Mouse (Mus musculus): ENCODE data around the gene Pgpep1l. TPM values are rescaled to one million over a fixed set of nuclear protein-coding genes. Genes with fewer than 3 reads are reported as not detected.
"Not testable (repeated sequence)": the region's sequence is repeated elsewhere in the genome, so short reads cannot be mapped to it uniquely, and the experiment has no call there.

The Pgpep1l gene
- total and polyA plus RNA-seq, 2 experiments from 2014 or later, result 0.68 TPM; not detected in 1

DNA sequence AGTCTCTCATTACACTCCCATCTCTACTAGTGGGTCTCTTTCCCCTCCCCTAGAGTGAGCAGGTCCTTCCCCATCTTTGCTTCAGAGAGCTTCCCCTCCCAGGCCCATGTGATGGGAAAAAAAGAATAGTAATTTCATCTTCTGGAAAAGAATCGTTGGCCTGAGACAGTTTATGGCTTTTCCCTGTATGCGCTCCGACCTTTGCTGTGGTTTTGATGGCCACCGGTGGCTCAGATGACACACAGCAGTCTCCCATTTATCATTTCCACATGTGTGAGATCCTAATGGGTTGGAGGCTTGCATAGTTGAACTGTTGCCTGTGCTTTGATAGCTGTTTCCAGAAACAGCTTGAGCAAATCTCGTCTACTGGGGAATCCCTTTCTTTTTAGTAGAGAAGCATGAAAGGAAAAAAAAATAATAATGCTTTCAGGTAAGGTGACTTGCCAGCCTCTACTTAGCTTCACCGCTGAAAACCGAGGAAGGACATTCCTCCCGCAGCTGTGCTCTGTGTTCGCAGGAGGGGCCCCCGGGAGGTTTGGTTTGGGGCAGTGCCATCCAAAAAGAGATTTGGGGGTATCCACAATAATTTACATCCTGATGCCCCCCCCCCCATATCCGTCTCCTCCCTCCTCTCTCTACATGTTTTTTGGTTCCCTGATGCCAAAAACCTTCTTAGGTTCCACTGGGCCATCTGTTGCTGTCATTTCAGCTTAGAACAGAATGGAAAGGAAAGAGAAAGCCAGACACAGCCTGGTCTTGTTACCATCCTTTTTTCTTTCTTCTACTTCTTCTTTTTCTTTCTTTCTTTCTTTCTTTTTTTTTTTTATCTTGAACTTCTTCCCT lies 13.2 kb upstream of the Pgpep1l start:
- Histone ChIP-seq H3K4me2 (ENCODE audit: low read depth, low read length) (no peak overlapping the region), H3K4me1 (ENCODE audit: insufficient read depth, low read length) (peaks cover 13% of the 10 kb centered on the region), H3K36me3 (ENCODE audit: insufficient read depth, low read length) (no peaks in the 10 kb centered on the region), H3K9me3 (ENCODE audit: low read length) (no peaks in the 10 kb centered on the region), H3K27ac (no peak overlapping the region), H3K27me3 (ENCODE audit: insufficient read depth, low read length) (no peaks in the 10 kb centered on the region), H3K4me3 (ENCODE audit: low read length) (no peak overlapping the region), H3K9ac (replicated peaks; ENCODE audit: low read length) (no peak overlapping the region)
- DNase-seq (ENCODE audit: low spot score), result no peak
- no peak for TF ChIP-seq CTCF (IDR thresholded peaks at IDR 0.05; ENCODE audit: low read depth)
- 40% methylated on average over 11 of the region's 11 CpGs for WGBS
- no peak for ATAC-seq

- Histone ChIP-seq H3K9ac (replicated peaks; ENCODE audit: low read length) (no peak overlapping the region), H3K27ac (no peak overlapping the region), H3K27me3 (ENCODE audit: insufficient read depth, low read length) (no peaks in the 10 kb centered on the region), H3K4me3 (ENCODE audit: low read length) (peak overlapping the region; percentile 28), H3K4me1 (ENCODE audit: insufficient read depth, low read length) (peaks cover 13% of the 10 kb centered on the region), H3K4me2 (ENCODE audit: low read depth, low read length) (peak overlapping the region; percentile 63), H3K36me3 (ENCODE audit: insufficient read depth, low read length) (no peaks in the 10 kb centered on the region), H3K9me3 (ENCODE audit: low read length) (no peaks in the 10 kb centered on the region)
- 7% methylated on average over 36 of the region's 36 CpGs for WGBS
- TF ChIP-seq CTCF (IDR thresholded peaks at IDR 0.05; ENCODE audit: low read depth), result no peak
- ATAC-seq (peak; percentile 49; the same call in 1 of the 2 replicates), DNase-seq (ENCODE audit: low spot score) (no peak)
Observed at GRCm38 (mm10) chr7:68275838-68276731, 12.1 kb upstream of the Pgpep1l start.

GRCm38 (mm10) chr7:68275445-68275837 lies 11.4 kb upstream of the Pgpep1l start:
- DNase-seq (ENCODE audit: low spot score); ATAC-seq; H3K9ac ChIP-seq (replicated peaks; ENCODE audit: low read length); H3K27me3 ChIP-seq (ENCODE audit: insufficient read depth, low read length); H3K27ac ChIP-seq; H3K9me3 ChIP-seq (ENCODE audit: low read length); H3K36me3 ChIP-seq (ENCODE audit: insufficient read depth, low read length): not testable (repeated sequence)
- H3K4me3 ChIP-seq (ENCODE audit: low read length), result peak overlapping the region; percentile 28
- peak overlapping the region; percentile 63 for H3K4me2 ChIP-seq (ENCODE audit: low read depth, low read length)
- peaks cover 13% of the 10 kb centered on the region for H3K4me1 ChIP-seq (ENCODE audit: insufficient read depth, low read length)
- 54% methylated on average over 9 of the region's 9 CpGs for WGBS

DNA sequence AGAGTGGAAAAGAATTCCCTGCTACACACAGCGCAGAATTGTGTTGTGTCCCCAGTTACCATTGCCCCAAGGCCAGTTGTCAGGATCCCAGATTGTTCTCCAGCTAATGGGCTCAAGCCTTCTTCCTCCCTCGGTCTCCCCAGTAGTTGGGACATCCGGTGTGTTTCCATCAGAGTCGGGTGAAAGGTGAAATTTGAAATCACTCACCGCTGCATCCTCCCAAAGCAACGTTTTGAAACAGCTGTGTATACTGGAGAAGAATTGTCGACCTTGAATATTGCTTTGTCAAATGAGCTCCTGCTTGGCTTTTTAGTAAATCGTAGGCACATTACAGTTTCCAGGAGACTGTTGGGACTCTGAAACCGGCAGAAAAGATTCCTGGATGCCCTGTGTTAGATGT lies 10.9 kb upstream of the Pgpep1l start:
- no peak overlapping the region for H3K4me3 ChIP-seq (ENCODE audit: low read length)
- H3K36me3 ChIP-seq (ENCODE audit: insufficient read depth, low read length), result no peaks in the 10 kb centered on the region
- H3K4me2 ChIP-seq (ENCODE audit: low read depth, low read length), result no peak overlapping the region
- WGBS, result 74% methylated on average over 9 of the region's 9 CpGs
- no peak overlapping the region for H3K9ac ChIP-seq (replicated peaks; ENCODE audit: low read length)
- no peak for TF ChIP-seq CTCF (IDR thresholded peaks at IDR 0.05; ENCODE audit: low read depth)
- no peak for ATAC-seq
- H3K27me3 ChIP-seq (ENCODE audit: insufficient read depth, low read length), result no peaks in the 10 kb centered on the region
- peaks cover 13% of the 10 kb centered on the region for H3K4me1 ChIP-seq (ENCODE audit: insufficient read depth, low read length)
- no peaks in the 10 kb centered on the region for H3K9me3 ChIP-seq (ENCODE audit: low read length)
- DNase-seq (ENCODE audit: low spot score), result no peak
- H3K27ac ChIP-seq, result no peak overlapping the region

DNA sequence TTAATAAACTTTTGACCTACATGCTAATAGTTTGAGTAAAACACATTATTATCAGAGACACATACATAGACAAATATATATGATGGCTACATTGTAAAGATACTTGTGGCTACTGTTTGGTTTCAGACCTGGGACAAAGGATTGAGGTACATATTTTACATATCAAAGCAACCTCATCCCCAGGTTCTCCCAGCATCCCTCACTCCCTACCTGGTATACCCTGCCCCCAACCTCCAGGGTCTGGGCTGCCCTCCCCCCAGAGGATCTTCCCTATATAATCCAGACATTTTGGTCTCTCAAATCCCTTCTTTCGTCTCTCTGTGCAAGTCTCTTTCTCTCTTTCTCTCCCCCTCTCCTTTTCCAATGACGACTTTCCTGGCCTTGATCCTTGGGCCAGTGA lies 10.2 kb upstream of the Pgpep1l start:
- Histone ChIP-seq H3K9me3 (ENCODE audit: low read length) (no peaks in the 10 kb centered on the region), H3K4me3 (ENCODE audit: low read length) (no peak overlapping the region), H3K27me3 (ENCODE audit: insufficient read depth, low read length) (no peaks in the 10 kb centered on the region), H3K36me3 (ENCODE audit: insufficient read depth, low read length) (no peaks in the 10 kb centered on the region), H3K4me2 (ENCODE audit: low read depth, low read length) (no peak overlapping the region), H3K27ac (no peak overlapping the region), H3K9ac (replicated peaks; ENCODE audit: low read length) (no peak overlapping the region), H3K4me1 (ENCODE audit: insufficient read depth, low read length) (peaks cover 13% of the 10 kb centered on the region)
- WGBS, result 73% methylated on average over 2 of the region's 2 CpGs
- DNase-seq (ENCODE audit: low spot score), result no peak
- no peak for TF ChIP-seq CTCF (IDR thresholded peaks at IDR 0.05; ENCODE audit: low read depth)
- no peak for ATAC-seq

DNA sequence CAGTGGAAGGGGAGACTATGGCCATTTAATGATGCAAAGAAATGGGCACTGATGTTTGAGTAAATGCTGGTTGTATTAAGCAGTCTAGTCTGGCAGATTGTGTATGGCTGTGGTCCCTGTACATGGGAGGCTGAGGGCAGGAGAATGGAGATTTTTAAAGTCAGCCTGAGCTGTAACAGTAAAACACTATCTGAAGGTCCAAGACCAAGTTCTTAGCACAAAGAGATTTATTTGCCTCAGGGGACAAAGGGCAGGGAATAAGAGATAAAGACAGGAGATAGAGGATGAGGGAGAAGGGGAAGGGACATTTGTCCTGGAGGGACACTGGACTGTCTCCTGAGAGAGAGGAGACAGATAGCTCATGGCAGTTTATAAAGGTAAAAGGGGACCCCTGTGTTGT lies 9.5 kb upstream of the Pgpep1l start, which contains the start of gene Fam169b:
Gene Fam169b (plus strand): TSS at position 325 of the 400 bp plus-strand sequence.
- H3K9ac ChIP-seq (replicated peaks; ENCODE audit: low read length), result no peak within 1 kb of the TSS
- no peak within 1 kb of the TSS for H3K27ac ChIP-seq
- H3K9me3 ChIP-seq (ENCODE audit: low read length), result no peaks in the 10 kb centered on the region
- DNase-seq (ENCODE audit: low spot score) (no peak), ATAC-seq (no peak)
- no peak for TF ChIP-seq CTCF (IDR thresholded peaks at IDR 0.05; ENCODE audit: low read depth)
- no peaks in the 10 kb centered on the region for H3K27me3 ChIP-seq (ENCODE audit: insufficient read depth, low read length)
- peaks cover 13% of the 10 kb centered on the region for H3K4me1 ChIP-seq (ENCODE audit: insufficient read depth, low read length)
- no peak within 1 kb of the TSS for H3K4me3 ChIP-seq (ENCODE audit: low read length)
- no peak within 1 kb of the TSS for H3K4me2 ChIP-seq (ENCODE audit: low read depth, low read length)
- H3K36me3 ChIP-seq (ENCODE audit: insufficient read depth, low read length), result no peaks in the 10 kb centered on the region

Data from hindbrain, postnatal 0 days (tissue).